Mouse (Mus musculus) brain, embryonic 14.5 days (tissue): Measurements from ENCODE around the gene Siah2.

ENCODE experiments used
- CTCF ChIP-seq: fragments of 200-500 bp; IDR thresholded peaks from 2 replicates; pipeline ENCODE4 v1.5.1; 2012; ENCODE audit warnings: inconsistent platforms, mild to moderate bottlenecking, moderate library complexity, borderline replicate concordance; ENCODE audit not compliant: insufficient read depth, insufficient read length; ENCODE audit errors: extremely low read depth
- POLR2A ChIP-seq: fragments of 200-500 bp; IDR thresholded peaks from 2 replicates; pipeline ENCODE4 v1.6.1; 2012; ENCODE audit warnings: mild to moderate bottlenecking, inconsistent platforms, borderline replicate concordance; ENCODE audit not compliant: poor library complexity, insufficient read depth, insufficient read length, severe bottlenecking; ENCODE audit errors: extremely low read depth

DNA sequence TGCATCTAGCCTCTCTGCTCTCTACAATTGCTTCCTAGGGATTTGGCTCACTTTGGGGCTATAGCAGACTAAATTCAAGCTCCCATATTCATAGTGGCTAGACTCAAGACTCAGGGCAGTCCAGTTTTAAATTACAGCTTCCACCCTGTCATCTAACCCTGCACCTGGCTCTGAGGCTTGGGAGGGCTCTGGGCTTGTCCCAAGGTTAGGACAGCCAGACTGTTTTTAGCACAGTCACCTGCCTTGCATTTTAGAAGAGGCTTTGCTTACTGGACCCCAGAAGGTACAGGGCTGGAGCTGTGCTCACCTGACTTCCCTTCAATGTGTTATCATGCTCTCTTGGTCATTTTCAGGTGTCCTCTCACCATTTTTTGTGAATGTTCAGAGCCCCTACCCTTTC, 32.6 kb upstream of the Siah2 start:
- no peak for TF ChIP-seq POLR2A
- no peak for TF ChIP-seq CTCF
